Mouse (Mus musculus) forebrain, embryonic 16.5 days (tissue): Measurements from ENCODE around the gene Olfr323. TPM values are rescaled to one million over a fixed set of nuclear protein-coding genes. Genes with fewer than 3 reads are reported as not detected.

Experiments used
- ATAC-seq: fragments of 200-750 bp; cut with Nextera tagmentation; 2 replicates; pipeline ENCODE4 v1.8.0; 2017; ENCODE audit warnings: mild to moderate bottlenecking, moderate library complexity
- H3K27ac ChIP-seq: fragments of 300-500 bp; sonication (generic); 2 replicates; pipeline ENCODE4 v1.5.1; 2014; ENCODE audit warnings: low read length, control low read depth
- H3K27me3 ChIP-seq: fragments of 300-500 bp; sonication (generic); replicated peaks from 2 replicates; pipeline ENCODE4 v1.6.1; 2014; ENCODE audit warnings: low read length; ENCODE audit not compliant: control insufficient read depth, insufficient read depth
- H3K36me3 ChIP-seq: fragments of 300-500 bp; sonication (generic); 2 replicates; pipeline ENCODE4 v1.6.1; 2014; ENCODE audit not compliant: control insufficient read depth, insufficient read depth
- H3K4me1 ChIP-seq: fragments of 300-500 bp; sonication (generic); replicated peaks from 2 replicates; pipeline ENCODE4 v1.6.1; 2014; ENCODE audit warnings: low read length; ENCODE audit not compliant: control insufficient read depth, insufficient read depth
- H3K4me2 ChIP-seq: fragments of 300-500 bp; sonication (generic); 2 replicates; pipeline ENCODE4 v1.6.1; 2014; ENCODE audit warnings: mild to moderate bottlenecking, low read length, control low read depth
- H3K4me3 ChIP-seq: fragments of 300-500 bp; sonication (generic); replicated peaks from 2 replicates; pipeline ENCODE4 v1.5.1; 2014; ENCODE audit warnings: mild to moderate bottlenecking, low read length, control low read depth
- H3K9ac ChIP-seq: fragments of 300-500 bp; sonication (generic); replicated peaks from 2 replicates; pipeline ENCODE4 v1.6.1; 2014; ENCODE audit warnings: low read depth, low read length, control low read depth
- H3K9me3 ChIP-seq: fragments of 300-500 bp; sonication (generic); 2 replicates; pipeline ENCODE4 v1.6.1; 2016; ENCODE audit warnings: low read length; ENCODE audit not compliant: control insufficient read depth
- WGBS: fragments of 180-500 bp; shearing (Covaris S2); extraction: QIAGEN DNeasy Blood & Tissue Kit; methylation state at CpG from one replicate; pipeline ENCODE4 v1.1.7; 2014; 5-methylcytosine and 5-hydroxymethylcytosine counted together
- polyA plus RNA-seq: library from polyadenylated mRNA; unstranded; fragments of >200 nt; fragmentation: Nextera tagmentation; extraction: Ambion mirVana; gene quantifications from 2 replicates; pipeline ENCODE4 v1.2.1, GENCODE M21; 2015

The Olfr323 gene
- not detected in 2 replicates for polyA plus RNA-seq

GRCm38 (mm10) chr11:58630401-58630800 is at the start of gene Olfr323:
TSS of gene Olfr323 (minus strand) at chr11:58630501.
- Histone ChIP-seq H3K4me1 (no peaks in the 10 kb centered on the region), H3K27me3 (no peaks in the 10 kb centered on the region), H3K36me3 (no peaks in the 10 kb centered on the region), H3K4me2 (no peak within 1 kb of the TSS), H3K9ac (no peak within 1 kb of the TSS), H3K9me3 (no peaks in the 10 kb centered on the region), H3K4me3 (no peak within 1 kb of the TSS), H3K27ac (no peak within 1 kb of the TSS)
- ATAC-seq, result no peak
- 81% methylated on average over 5 of the region's 5 CpGs for WGBS

GRCm38 (mm10) chr11:58671825-58672224 is 41.5 kb upstream of the Olfr323 start:
- WGBS, result 58% methylated on average over 4 of the region's 4 CpGs

GRCm38 (mm10) chr11:58669252-58669651 is 39.0 kb upstream of the Olfr323 start:
- no peaks in the 10 kb centered on the region for H3K4me1 ChIP-seq
- H3K4me2 ChIP-seq, result no peak overlapping the region
- no peak overlapping the region for H3K27ac ChIP-seq
- ATAC-seq, result no peak
- no peak overlapping the region for H3K4me3 ChIP-seq
- H3K9me3 ChIP-seq, result no peaks in the 10 kb centered on the region
- H3K36me3 ChIP-seq, result no peaks in the 10 kb centered on the region
- no peaks in the 10 kb centered on the region for H3K27me3 ChIP-seq
- H3K9ac ChIP-seq, result no peak overlapping the region

More at GRCm38 (mm10) chr11:58671825-58672224, 41.5 kb upstream of the Olfr323 start:
- Histone ChIP-seq H3K9ac (no peak overlapping the region), H3K27me3 (no peaks in the 10 kb centered on the region), H3K4me2 (no peak overlapping the region), H3K9me3 (no peaks in the 10 kb centered on the region), H3K36me3 (no peaks in the 10 kb centered on the region), H3K4me3 (no peak overlapping the region), H3K27ac (no peak overlapping the region), H3K4me1 (no peaks in the 10 kb centered on the region)
- ATAC-seq, result no peak

- Histone ChIP-seq H3K4me2 (no peak within 1 kb of the TSS), H3K9me3 (no peaks in the 10 kb centered on the region), H3K27me3 (no peaks in the 10 kb centered on the region), H3K9ac (no peak within 1 kb of the TSS), H3K4me3 (no peak within 1 kb of the TSS), H3K27ac (no peak within 1 kb of the TSS), H3K4me1 (no peaks in the 10 kb centered on the region), H3K36me3 (no peaks in the 10 kb centered on the region)
- ATAC-seq, result no peak
- WGBS, result 94% methylated on average over 4 of the region's 4 CpGs
These were observed 28.3 kb upstream of the Olfr323 start, which contains the start of gene Olfr322 for GRCm38 (mm10) chr11:58658596-58658995. TSS of gene Olfr322 (plus strand) at chr11:58658782.

GRCm38 (mm10) chr11:58655151-58655550 is 24.9 kb upstream of the Olfr323 start:
- no peak overlapping the region for H3K4me2 ChIP-seq
- WGBS, result 94% methylated on average over 3 of the region's 3 CpGs
- ATAC-seq, result no peak
- no peak overlapping the region for H3K27ac ChIP-seq
- no peaks in the 10 kb centered on the region for H3K4me1 ChIP-seq
- H3K36me3 ChIP-seq, result no peaks in the 10 kb centered on the region
- no peaks in the 10 kb centered on the region for H3K27me3 ChIP-seq
- no peak overlapping the region for H3K4me3 ChIP-seq
- no peaks in the 10 kb centered on the region for H3K9me3 ChIP-seq
- H3K9ac ChIP-seq, result no peak overlapping the region

- WGBS, result 33% methylated on average over 6 of the region's 6 CpGs
- Histone ChIP-seq H3K4me2 (no peak overlapping the region), H3K36me3 (no peaks in the 10 kb centered on the region), H3K9me3 (no peaks in the 10 kb centered on the region), H3K4me3 (no peak overlapping the region), H3K9ac (no peak overlapping the region), H3K4me1 (peaks cover 10% of the 10 kb centered on the region), H3K27ac (no peak overlapping the region), H3K27me3 (0 out of 2 replicates have a peak, but pooled peaks cover 2% of the 10 kb centered on the region)
- ATAC-seq, result no peak
These were observed 13.0 kb upstream of the Olfr323 start for GRCm38 (mm10) chr11:58643350-58643749.

- no peak for ATAC-seq
- Histone ChIP-seq H3K4me1 (peaks cover 10% of the 10 kb centered on the region), H3K27me3 (0 out of 2 replicates have a peak, but pooled peaks cover 2% of the 10 kb centered on the region), H3K36me3 (no peaks in the 10 kb centered on the region), H3K9me3 (no peaks in the 10 kb centered on the region), H3K27ac (no peak overlapping the region), H3K4me3 (no peak overlapping the region), H3K4me2 (no peak overlapping the region), H3K9ac (no peak overlapping the region)
- WGBS, result 76% methylated on average over 13 of the region's 13 CpGs
These were observed 11.5 kb upstream of the Olfr323 start for GRCm38 (mm10) chr11:58641638-58642358.

- Histone ChIP-seq H3K4me3 (peak overlapping the region; percentile 41; the same call in 1 of the 2 replicates), H3K4me2 (peak overlapping the region; percentile 84), H3K4me1 (peaks cover 10% of the 10 kb centered on the region), H3K27me3 (0 out of 2 replicates have a peak, but pooled peaks cover 2% of the 10 kb centered on the region), H3K27ac (no peak overlapping the region), H3K9me3 (no peaks in the 10 kb centered on the region), H3K36me3 (no peaks in the 10 kb centered on the region), H3K9ac (peak overlapping the region; percentile 43; the same call in 1 of the 2 replicates)
- WGBS, result 25% methylated on average over 14 of the region's 14 CpGs
- ATAC-seq, result no peak
These were observed 10.8 kb upstream of the Olfr323 start for GRCm38 (mm10) chr11:58641057-58641456.

- peaks cover 10% of the 10 kb centered on the region for H3K4me1 ChIP-seq
- H3K9me3 ChIP-seq, result no peaks in the 10 kb centered on the region
- H3K9ac ChIP-seq, result peak within 1 kb of the TSS; percentile 43
- peak within 1 kb of the TSS; percentile 41 for H3K4me3 ChIP-seq
- no peak for ATAC-seq
- WGBS, result 2% methylated on average over 34 of the region's 34 CpGs
- H3K27ac ChIP-seq, result no peak within 1 kb of the TSS
- 0 out of 2 replicates have a peak, but pooled peaks cover 2% of the 10 kb centered on the region for H3K27me3 ChIP-seq
- H3K4me2 ChIP-seq, result peak within 1 kb of the TSS; percentile 84
- no peaks in the 10 kb centered on the region for H3K36me3 ChIP-seq
These were observed 10.1 kb upstream of the Olfr323 start, which contains the start of gene Trim58 for GRCm38 (mm10) chr11:58640272-58640867. TSS of gene Trim58 (plus strand) at chr11:58640465.
